Mouse (Mus musculus) intestine, postnatal 0 days (tissue): ENCODE results near the gene Cmtm4. TPM values are rescaled to one million over a fixed set of nuclear protein-coding genes. Genes with fewer than 3 reads are reported as not detected.

Experiments
- ATAC-seq: fragments of 200-750 bp; cut with Nextera tagmentation; 2 replicates; pipeline ENCODE4 v1.8.0; 2017; ENCODE audit warnings: mild to moderate bottlenecking, moderate TSS enrichment, moderate library complexity
- H3K27ac ChIP-seq: fragments of 300-500 bp; sonication (generic); 2 replicates; pipeline ENCODE4 v1.5.1; 2014; ENCODE audit warnings: mild to moderate bottlenecking, low read depth, low read length, moderate library complexity
- H3K27me3 ChIP-seq: fragments of 300-500 bp; sonication (generic); replicated peaks from 2 replicates; pipeline ENCODE4 v1.6.1; 2014; ENCODE audit warnings: low read length, mixed read lengths; ENCODE audit not compliant: control insufficient read depth, insufficient read depth
- H3K36me3 ChIP-seq: fragments of 300-500 bp; sonication (generic); 2 replicates; pipeline ENCODE4 v1.6.1; 2014; ENCODE audit warnings: mild to moderate bottlenecking, moderate library complexity; ENCODE audit not compliant: control insufficient read depth, insufficient read depth
- H3K4me1 ChIP-seq: fragments of 300-500 bp; sonication (generic); replicated peaks from 2 replicates; pipeline ENCODE4 v1.6.1; 2014; ENCODE audit warnings: antibody characterized with exemption, low read length, mixed read lengths; ENCODE audit not compliant: control insufficient read depth, insufficient read depth
- H3K4me2 ChIP-seq: fragments of 300-500 bp; sonication (generic); replicated peaks from 2 replicates; pipeline ENCODE4 v1.6.1; 2014; ENCODE audit warnings: low read depth, mild to moderate bottlenecking, moderate library complexity
- H3K4me3 ChIP-seq: fragments of 300-500 bp; sonication (generic); 2 replicates; pipeline ENCODE4 v1.5.1; 2014; ENCODE audit warnings: low read depth, low read length
- H3K9ac ChIP-seq: fragments of 300-500 bp; sonication (generic); 2 replicates; pipeline ENCODE4 v1.6.1; 2014; ENCODE audit warnings: mild to moderate bottlenecking, low read depth, low read length
- H3K9me3 ChIP-seq: fragments of 300-500 bp; sonication (generic); 2 replicates; pipeline ENCODE4 v1.6.1; 2016; ENCODE audit warnings: mixed run types; ENCODE audit not compliant: control insufficient read depth
- CTCF ChIP-seq: sonication (generic); IDR thresholded peaks from 2 replicates; pipeline ENCODE4 v1.5.1; 2016; ENCODE audit warnings: low read depth, mild to moderate bottlenecking, control low read depth, antibody characterized with exemption, moderate library complexity
- WGBS: fragments of 180-500 bp; shearing (Covaris S2); extraction: QIAGEN DNeasy Blood & Tissue Kit; methylation state at CpG from one replicate; pipeline ENCODE4 v1.1.7; 2014; 5-methylcytosine and 5-hydroxymethylcytosine counted together
- polyA plus RNA-seq: library from polyadenylated mRNA; unstranded; fragments of >200 nt; fragmentation: Nextera tagmentation; extraction: Ambion mirVana; gene quantifications from 2 replicates; pipeline ENCODE4 v1.2.1, GENCODE M21; 2015

Gene Cmtm4
- polyA plus RNA-seq, 1 experiment from 2014 or later: 5.9 TPM

DNA sequence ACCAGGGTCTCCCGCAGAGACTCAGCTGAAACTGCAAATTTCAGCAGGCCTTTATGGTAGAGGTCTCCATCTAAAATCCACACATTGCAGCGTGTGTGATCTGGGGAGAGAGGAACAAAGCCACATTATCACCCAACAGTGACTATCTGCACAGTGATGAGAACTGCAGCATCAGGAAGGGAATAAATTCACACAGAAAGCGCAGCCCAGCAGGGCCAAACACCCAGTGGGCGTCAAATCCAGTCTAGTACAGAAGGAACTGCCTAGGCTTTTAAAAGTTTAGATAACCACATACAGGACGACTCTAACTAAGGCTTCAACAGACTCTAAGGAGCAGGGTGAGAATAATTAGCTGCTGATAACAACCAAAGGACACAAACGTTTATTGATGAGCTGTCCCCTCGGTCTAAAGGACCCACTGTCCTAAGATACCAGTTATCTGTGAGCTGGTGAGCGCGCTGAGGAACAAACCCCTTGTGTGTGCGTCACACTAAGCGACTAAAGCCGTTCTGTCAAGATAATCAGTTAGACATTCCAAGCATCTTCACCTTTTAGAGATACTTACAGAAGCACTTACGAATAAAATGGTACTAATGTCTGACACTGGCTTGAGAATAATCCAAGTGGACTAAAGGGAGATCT lies 42.0 kb upstream of the Cmtm4 start:
- Histone ChIP-seq H3K4me2 (no peak overlapping the region), H3K4me3 (no peak overlapping the region), H3K9me3 (no peaks in the 10 kb centered on the region), H3K9ac (no peak overlapping the region), H3K4me1 (peaks cover 9% of the 10 kb centered on the region; the same call in 1 of the 2 replicates), H3K27ac (no peak overlapping the region), H3K36me3 (peaks cover 63% of the 10 kb centered on the region), H3K27me3 (no peaks in the 10 kb centered on the region)
- 89% methylated on average over 13 of the region's 13 CpGs for WGBS
- no peak for ATAC-seq
- TF ChIP-seq CTCF: no peak

DNA sequence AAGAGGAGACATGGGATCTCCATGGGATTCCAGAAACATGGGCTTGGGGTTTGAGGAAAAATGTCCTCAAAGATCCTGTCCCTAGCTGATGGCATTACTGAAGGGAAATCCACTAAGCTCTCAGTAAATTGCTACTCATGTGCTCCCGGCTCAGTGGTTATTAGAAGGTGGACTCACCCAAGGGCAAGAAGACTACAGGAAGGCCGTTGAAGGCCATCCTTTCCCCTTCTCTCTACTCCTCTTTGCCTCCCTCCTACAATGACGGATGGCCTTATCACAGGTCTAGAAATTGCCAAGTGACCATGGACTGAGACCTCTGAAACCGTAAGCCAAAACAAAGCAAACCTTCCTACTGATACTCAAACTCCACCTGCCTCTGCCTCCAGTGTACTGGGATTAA lies 41.0 kb upstream of the Cmtm4 start:
- Histone ChIP-seq H3K4me3 (no peak overlapping the region), H3K36me3 (peaks cover 74% of the 10 kb centered on the region), H3K27me3 (no peaks in the 10 kb centered on the region), H3K27ac (peak overlapping the region; percentile 1; the same call in 1 of the 2 replicates), H3K9ac (no peak overlapping the region), H3K4me1 (peaks cover 6% of the 10 kb centered on the region; the same call in 1 of the 2 replicates), H3K4me2 (no peak overlapping the region), H3K9me3 (no peaks in the 10 kb centered on the region)
- 76% methylated on average over 4 of the region's 4 CpGs for WGBS
- no peak for ATAC-seq
- no peak for TF ChIP-seq CTCF

- H3K27me3 ChIP-seq: no peaks in the 10 kb centered on the region
- H3K27ac ChIP-seq: peak overlapping the region; percentile 1; the same call in 1 of the 2 replicates
- H3K36me3 ChIP-seq: peaks cover 79% of the 10 kb centered on the region
- H3K9ac ChIP-seq: no peak overlapping the region
- WGBS: 31% methylated on average over 12 of the region's 12 CpGs
- TF ChIP-seq CTCF: no peak
- peak; percentile 87 for ATAC-seq
- H3K4me1 ChIP-seq: peaks cover 2% of the 10 kb centered on the region; the same call in 1 of the 2 replicates
- H3K9me3 ChIP-seq: no peaks in the 10 kb centered on the region
- no peak overlapping the region for H3K4me3 ChIP-seq
- H3K4me2 ChIP-seq: no peak overlapping the region
These were observed 40.4 kb upstream of the Cmtm4 start for GRCm38 (mm10) chr8:104436038-104436437.

DNA sequence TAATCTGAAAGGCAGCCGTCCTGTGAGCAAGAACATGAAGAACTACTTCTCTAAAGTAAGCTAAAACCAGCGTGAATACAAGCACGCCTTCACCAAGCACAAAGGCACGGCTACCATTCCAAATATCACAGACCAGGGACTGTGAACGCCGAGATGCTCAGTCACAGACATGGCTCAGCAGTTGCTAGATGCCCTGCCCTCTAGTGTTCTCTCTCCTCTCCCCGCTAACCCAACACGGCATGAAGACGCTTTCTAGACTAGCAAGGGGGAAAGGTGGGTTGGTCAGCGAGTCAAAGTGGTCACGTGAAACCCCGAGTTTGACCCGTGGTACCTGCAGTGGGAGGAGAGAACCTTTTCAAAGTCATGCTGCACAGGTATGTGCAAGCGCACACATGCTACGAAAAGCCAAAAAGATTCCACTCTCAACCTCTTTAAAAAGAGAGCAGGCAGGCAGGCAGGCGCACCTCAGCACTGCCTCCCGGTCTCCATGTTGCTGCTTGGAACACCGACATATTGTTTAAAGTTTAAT lies 39.3 kb upstream of the Cmtm4 start:
- Histone ChIP-seq H3K36me3 (peaks cover 83% of the 10 kb centered on the region), H3K4me2 (no peak overlapping the region), H3K4me1 (no peaks in the 10 kb centered on the region), H3K27me3 (no peaks in the 10 kb centered on the region), H3K4me3 (no peak overlapping the region), H3K9me3 (no peaks in the 10 kb centered on the region), H3K9ac (no peak overlapping the region), H3K27ac (no peak overlapping the region)
- WGBS: 81% methylated on average over 18 of the region's 18 CpGs
- peak; percentile 53 for TF ChIP-seq CTCF
- no peak for ATAC-seq

GRCm38 (mm10) chr8:104434275-104434674 lies 38.7 kb upstream of the Cmtm4 start:
- ATAC-seq: no peak
- TF ChIP-seq CTCF: peak; percentile 34; the same call in 1 of the 2 replicates
- no peak overlapping the region for H3K9ac ChIP-seq
- no peaks in the 10 kb centered on the region for H3K4me1 ChIP-seq
- no peak overlapping the region for H3K27ac ChIP-seq
- H3K36me3 ChIP-seq: peaks cover 83% of the 10 kb centered on the region
- H3K9me3 ChIP-seq: no peaks in the 10 kb centered on the region
- H3K4me3 ChIP-seq: no peak overlapping the region
- WGBS: 68% methylated on average over 4 of the region's 4 CpGs
- no peak overlapping the region for H3K4me2 ChIP-seq
- no peaks in the 10 kb centered on the region for H3K27me3 ChIP-seq

GRCm38 (mm10) chr8:104433191-104433842 lies 37.7 kb upstream of the Cmtm4 start:
- no peak overlapping the region for H3K4me2 ChIP-seq
- no peak for TF ChIP-seq CTCF
- no peak overlapping the region for H3K27ac ChIP-seq
- no peak overlapping the region for H3K4me3 ChIP-seq
- H3K4me1 ChIP-seq: no peaks in the 10 kb centered on the region
- H3K27me3 ChIP-seq: no peaks in the 10 kb centered on the region
- ATAC-seq: no peak
- WGBS: 92% methylated on average over 5 of the region's 5 CpGs
- H3K9me3 ChIP-seq: no peaks in the 10 kb centered on the region
- peaks cover 82% of the 10 kb centered on the region for H3K36me3 ChIP-seq
- H3K9ac ChIP-seq: no peak overlapping the region
